Mouse (Mus musculus): ENCODE results near the gene Ptprg. TPM values are rescaled to one million over a fixed set of nuclear protein-coding genes. Genes with fewer than 3 reads are reported as not detected.

Gene Ptprg
- polyA plus RNA-seq, 1 experiment = 21.7 TPM

DNA sequence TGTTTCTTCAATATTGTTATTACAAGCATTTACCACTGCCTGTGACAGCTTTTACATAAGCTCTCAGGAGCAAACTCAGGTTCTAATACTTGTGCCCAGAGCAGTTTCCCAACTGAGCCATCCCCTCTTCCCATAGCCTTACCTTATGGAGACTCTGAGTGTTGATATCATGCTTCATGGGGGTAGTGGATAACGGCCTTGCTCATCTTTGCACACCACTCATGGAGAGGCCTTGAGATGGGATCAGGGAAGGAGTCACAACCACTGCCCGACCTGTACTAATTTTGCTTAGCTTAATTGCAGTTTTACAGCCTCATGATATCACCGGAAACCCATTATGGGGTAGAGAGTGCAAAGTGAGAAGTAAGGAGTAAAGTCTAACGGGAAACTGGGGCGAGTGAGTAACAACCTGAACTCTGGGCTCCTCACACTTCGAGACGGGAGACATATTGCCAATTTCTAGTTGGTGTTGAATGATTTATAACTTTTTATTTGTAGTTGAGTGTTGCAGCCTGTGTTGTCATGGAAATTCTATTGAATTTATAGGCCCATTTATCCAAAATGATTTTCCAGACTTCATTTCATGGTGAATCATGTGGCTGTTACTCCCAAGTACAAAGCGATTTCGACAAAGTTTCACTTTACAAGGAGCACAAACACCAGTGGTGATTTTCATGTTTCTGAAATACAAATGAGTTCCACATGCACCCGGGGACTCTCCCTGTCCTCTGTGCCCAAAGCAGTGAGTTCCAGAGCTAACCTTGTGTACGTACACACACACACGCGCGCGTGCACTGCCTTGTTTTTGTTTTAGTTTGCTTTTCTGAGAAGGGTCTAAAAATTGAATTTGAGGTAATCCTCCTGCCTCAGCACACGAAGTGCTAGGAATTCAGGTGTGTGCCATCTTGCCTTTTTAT is 472.7 kb downstream of the Ptprg start:
- Histone ChIP-seq H3K27ac (ENCODE audit: insufficient read depth, low read depth, low read length) (no peak overlapping the region), H3K4me1 (ENCODE audit: control insufficient read depth, insufficient read depth, insufficient read length, low read length) (peaks cover 5% of the 10 kb centered on the region; the same call in 1 of the 2 replicates), H3K36me3 (ENCODE audit: control insufficient read depth, insufficient read depth, low read length) (no peaks in the 10 kb centered on the region), H3K4me3 (ENCODE audit: low read depth, low read length) (no peak overlapping the region), H3K27me3 (ENCODE audit: control insufficient read depth, insufficient read depth, low read length) (no peaks in the 10 kb centered on the region)
- TF ChIP-seq POLR2A (IDR thresholded peaks at IDR 0.05; ENCODE audit: low read depth, low read length) (no peak), CTCF (IDR thresholded peaks at IDR 0.05; ENCODE audit: extremely low read depth, insufficient read length, insufficient replicate concordance, low read depth, low read length) (no peak)
- 62% methylated on average over 16 of the region's 16 CpGs for WGBS

DNA sequence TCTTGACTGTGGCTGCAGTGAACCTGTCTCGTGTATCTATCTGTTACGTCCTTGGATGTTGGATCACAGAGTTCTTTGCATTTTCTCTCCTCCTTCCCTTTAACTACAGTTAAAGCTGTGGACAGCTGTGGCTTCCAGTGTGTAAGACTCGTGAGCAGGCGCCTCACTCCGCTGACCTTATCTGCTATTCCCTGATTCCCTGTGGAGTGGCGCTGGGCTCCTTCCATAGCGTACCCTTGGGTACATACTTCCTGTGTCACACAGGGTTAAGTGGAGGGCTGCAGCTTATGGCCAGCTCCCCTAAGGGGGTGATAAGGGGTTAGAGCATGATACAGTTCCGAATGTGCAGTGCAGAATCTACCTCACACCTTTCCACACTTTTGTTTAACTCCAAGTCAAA is 473.9 kb downstream of the Ptprg start:
- no peak overlapping the region for H3K27ac ChIP-seq (ENCODE audit: insufficient read depth, low read depth, low read length)
- WGBS = 83% methylated on average over 8 of the region's 8 CpGs
- H3K27me3 ChIP-seq (ENCODE audit: control insufficient read depth, insufficient read depth, low read length) = no peaks in the 10 kb centered on the region
- H3K4me3 ChIP-seq (ENCODE audit: low read depth, low read length) = no peak overlapping the region
- peaks cover 5% of the 10 kb centered on the region; the same call in 1 of the 2 replicates for H3K4me1 ChIP-seq (ENCODE audit: control insufficient read depth, insufficient read depth, insufficient read length, low read length)
- H3K36me3 ChIP-seq (ENCODE audit: control insufficient read depth, insufficient read depth, low read length) = no peaks in the 10 kb centered on the region
- TF ChIP-seq POLR2A (IDR thresholded peaks at IDR 0.05; ENCODE audit: low read depth, low read length) (no peak), CTCF (IDR thresholded peaks at IDR 0.05; ENCODE audit: extremely low read depth, insufficient read length, insufficient replicate concordance, low read depth, low read length) (no peak)

DNA sequence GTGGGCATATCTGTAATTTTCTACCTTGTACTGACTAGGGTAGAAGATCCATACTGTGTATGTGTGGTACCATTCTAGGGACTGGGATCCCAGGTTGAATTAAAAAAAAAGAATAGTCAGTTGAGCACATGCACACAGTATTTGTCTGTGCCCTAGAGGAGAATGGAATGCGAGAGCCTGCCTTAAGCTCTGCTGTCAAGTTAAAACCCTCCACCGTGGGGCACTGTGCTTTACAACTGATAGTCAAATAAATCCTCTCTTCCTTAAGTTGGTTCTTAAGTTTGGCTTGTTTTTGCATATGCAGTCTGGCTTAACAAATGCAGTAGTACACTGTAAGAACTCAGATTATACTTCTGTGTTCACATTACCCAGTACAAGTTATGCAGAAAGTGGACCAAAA is 476.6 kb downstream of the Ptprg start:
- H3K27me3 ChIP-seq (ENCODE audit: control insufficient read depth, insufficient read depth, low read length) = no peaks in the 10 kb centered on the region
- H3K36me3 ChIP-seq (ENCODE audit: control insufficient read depth, insufficient read depth, low read length) = no peaks in the 10 kb centered on the region
- no peak for TF ChIP-seq CTCF (IDR thresholded peaks at IDR 0.05; ENCODE audit: extremely low read depth, insufficient read length, insufficient replicate concordance, low read depth, low read length)
- no peak for TF ChIP-seq POLR2A (IDR thresholded peaks at IDR 0.05; ENCODE audit: low read depth, low read length)
- H3K27ac ChIP-seq (ENCODE audit: insufficient read depth, low read depth, low read length) = no peak overlapping the region
- 75% methylated on average over 2 of the region's 2 CpGs for WGBS
- H3K4me1 ChIP-seq (ENCODE audit: control insufficient read depth, insufficient read depth, insufficient read length, low read length) = peaks cover 5% of the 10 kb centered on the region; the same call in 1 of the 2 replicates
- H3K4me3 ChIP-seq (ENCODE audit: low read depth, low read length) = no peak overlapping the region

DNA sequence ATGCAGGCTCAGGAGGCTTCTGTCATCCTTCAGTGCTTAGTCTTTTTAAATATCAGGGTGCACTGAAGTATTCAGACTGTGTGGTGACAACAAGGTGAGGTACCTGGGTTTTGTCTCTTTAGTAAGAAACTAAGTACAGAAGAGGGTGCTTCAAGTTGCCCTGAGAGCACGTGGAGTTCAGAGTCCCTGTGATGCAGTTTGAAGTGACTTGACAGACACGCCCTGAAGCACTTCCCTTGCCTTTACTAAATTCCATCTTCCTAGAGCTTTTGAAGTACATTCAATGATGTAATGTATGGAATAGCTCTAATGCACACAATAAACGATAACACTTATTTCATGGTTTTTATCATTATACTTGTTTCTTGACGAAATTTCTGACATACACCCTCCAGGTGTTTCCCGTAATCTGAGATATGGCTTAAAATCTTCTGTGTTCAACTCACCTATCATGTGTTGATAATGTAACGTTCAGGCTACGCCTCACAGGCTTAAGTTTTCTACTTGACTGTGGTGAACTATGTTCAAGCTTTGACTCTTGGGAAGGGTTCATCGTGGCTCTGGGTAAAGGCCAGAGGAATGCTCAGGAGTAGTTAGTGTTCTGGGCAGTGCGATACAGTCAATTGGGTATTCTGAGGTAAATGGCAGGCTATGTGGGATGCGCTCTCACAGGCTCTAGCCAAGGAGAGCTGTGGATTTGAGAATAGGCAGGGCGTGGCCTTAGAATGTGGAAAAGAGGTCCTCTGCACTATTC is 483.4 kb downstream of the Ptprg start:
- H3K4me1 ChIP-seq (ENCODE audit: control insufficient read depth, insufficient read depth, insufficient read length, low read length) = no peaks in the 10 kb centered on the region
- H3K27me3 ChIP-seq (ENCODE audit: control insufficient read depth, insufficient read depth, low read length) = no peaks in the 10 kb centered on the region
- TF ChIP-seq CTCF (IDR thresholded peaks at IDR 0.05; ENCODE audit: extremely low read depth, insufficient read length, insufficient replicate concordance, low read depth, low read length) (no peak), POLR2A (IDR thresholded peaks at IDR 0.05; ENCODE audit: low read depth, low read length) (no peak)
- no peak overlapping the region for H3K4me3 ChIP-seq (ENCODE audit: low read depth, low read length)
- no peak overlapping the region for H3K27ac ChIP-seq (ENCODE audit: insufficient read depth, low read depth, low read length)
- 86% methylated on average over 11 of the region's 11 CpGs for WGBS
- no peaks in the 10 kb centered on the region for H3K36me3 ChIP-seq (ENCODE audit: control insufficient read depth, insufficient read depth, low read length)

DNA sequence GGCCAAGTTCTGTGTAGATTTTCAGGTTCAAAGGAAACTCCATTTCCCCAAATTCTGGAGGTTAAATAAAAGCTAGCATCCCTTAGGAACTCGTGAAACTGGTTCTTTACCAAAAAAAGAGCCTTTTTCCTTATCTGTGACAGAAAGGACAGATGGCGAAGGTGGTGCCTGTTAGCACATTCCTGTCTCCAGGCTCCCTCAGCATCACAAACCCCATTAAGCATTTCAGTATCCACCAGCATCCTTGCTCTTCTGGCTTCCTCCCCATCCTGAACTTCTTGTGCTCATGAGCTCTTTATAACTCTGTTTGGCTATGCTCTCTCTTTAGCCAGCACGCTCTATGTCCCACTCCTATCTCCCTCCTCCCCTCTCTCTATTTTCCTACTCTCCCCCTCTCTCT is 486.4 kb downstream of the Ptprg start:
- Histone ChIP-seq H3K4me1 (ENCODE audit: control insufficient read depth, insufficient read depth, insufficient read length, low read length) (no peaks in the 10 kb centered on the region), H3K36me3 (ENCODE audit: control insufficient read depth, insufficient read depth, low read length) (no peaks in the 10 kb centered on the region), H3K4me3 (ENCODE audit: low read depth, low read length) (no peak overlapping the region), H3K27ac (ENCODE audit: insufficient read depth, low read depth, low read length) (no peak overlapping the region), H3K27me3 (ENCODE audit: control insufficient read depth, insufficient read depth, low read length) (no peaks in the 10 kb centered on the region)
- WGBS = 75% methylated on average over 3 of the region's 3 CpGs
- TF ChIP-seq CTCF (IDR thresholded peaks at IDR 0.05; ENCODE audit: extremely low read depth, insufficient read length, insufficient replicate concordance, low read depth, low read length) (no peak), POLR2A (IDR thresholded peaks at IDR 0.05; ENCODE audit: low read depth, low read length) (no peak)

DNA sequence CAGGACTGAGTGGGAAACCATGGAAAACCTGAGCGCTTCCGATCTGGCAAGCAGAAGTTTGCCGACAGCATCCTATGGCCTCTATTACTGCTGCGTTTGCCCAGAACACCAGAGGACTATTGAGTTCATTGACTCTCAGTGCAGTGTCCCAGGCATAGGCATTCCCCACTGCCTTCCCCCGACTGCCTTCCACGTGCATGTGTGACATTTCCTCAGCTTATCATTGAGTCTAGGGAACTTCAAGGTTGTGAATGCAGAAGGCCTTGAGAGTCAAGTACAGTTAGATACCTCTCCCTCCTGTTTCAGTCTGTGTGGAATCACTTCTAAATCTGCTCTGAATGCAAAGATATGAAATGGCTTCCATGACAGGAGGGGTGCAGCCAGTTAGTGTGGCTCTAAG is 488.2 kb downstream of the Ptprg start:
- Histone ChIP-seq H3K27ac (ENCODE audit: insufficient read depth, low read depth, low read length) (no peak overlapping the region), H3K4me1 (ENCODE audit: control insufficient read depth, insufficient read depth, insufficient read length, low read length) (no peaks in the 10 kb centered on the region), H3K36me3 (ENCODE audit: control insufficient read depth, insufficient read depth, low read length) (no peaks in the 10 kb centered on the region), H3K4me3 (ENCODE audit: low read depth, low read length) (no peak overlapping the region), H3K27me3 (ENCODE audit: control insufficient read depth, insufficient read depth, low read length) (no peaks in the 10 kb centered on the region)
- TF ChIP-seq POLR2A (IDR thresholded peaks at IDR 0.05; ENCODE audit: low read depth, low read length) = no peak
- WGBS = 93% methylated on average over 6 of the region's 6 CpGs

Measured in small intestine, adult 2 months (tissue).